Mouse (Mus musculus) NIH3T3 (cell line): ENCODE data around the gene Wscd1.
A peak's percentile ranks its signal among the peaks of the same experiment; 100 is the strongest.
"Not testable (repeated sequence)": the region's sequence is repeated elsewhere in the genome, so short reads cannot be mapped to it uniquely, and the experiment has no call there.

ENCODE experiments used
- DNase-seq: peaks from one replicate; pipeline ENCODE4 v3.0.0-alpha.2; 2012; ENCODE audit warnings: low read depth

Gene Wscd1

DNA sequence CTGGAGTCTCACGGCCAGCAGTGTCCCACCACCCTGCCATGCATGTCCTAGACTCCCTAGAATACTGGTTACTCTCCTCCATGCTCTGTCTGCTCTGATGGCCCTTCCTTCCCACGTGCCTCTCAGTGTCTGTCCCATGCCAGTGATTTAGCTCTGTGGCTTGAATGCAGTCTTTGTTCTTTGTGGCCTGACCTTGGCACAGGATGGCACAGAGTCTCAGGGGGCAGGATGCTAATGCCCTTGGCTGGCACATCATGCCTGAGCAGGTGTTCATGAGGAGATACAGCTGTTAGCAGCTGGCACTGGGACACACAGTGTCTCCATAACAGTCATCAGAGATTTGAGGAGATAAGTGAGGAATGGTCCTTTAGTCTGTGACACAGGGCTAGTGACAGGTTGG lies 20.8 kb downstream of the Wscd1 start:
- DNase-seq, result no peak

DNA sequence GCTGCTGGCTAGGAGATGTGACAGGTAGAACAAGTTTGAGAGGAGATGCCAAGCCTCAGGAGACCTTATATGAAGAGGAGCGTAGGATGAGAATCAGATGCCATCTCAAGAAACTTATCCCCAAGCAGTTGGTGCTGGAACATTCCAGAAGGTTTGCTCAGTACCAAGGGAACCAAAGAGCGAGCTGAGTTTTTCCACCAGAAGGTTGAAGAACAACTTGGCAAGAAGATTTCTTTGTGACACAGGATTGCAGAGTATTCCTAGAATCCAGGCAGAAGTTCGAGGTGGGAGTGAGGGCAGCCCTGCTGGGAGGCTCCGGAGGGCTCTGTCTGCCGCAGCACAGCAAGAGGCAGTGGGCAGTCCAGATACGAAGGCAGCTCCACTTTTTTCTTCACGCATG lies 21.4 kb downstream of the Wscd1 start:
- DNase-seq, result no peak

DNA sequence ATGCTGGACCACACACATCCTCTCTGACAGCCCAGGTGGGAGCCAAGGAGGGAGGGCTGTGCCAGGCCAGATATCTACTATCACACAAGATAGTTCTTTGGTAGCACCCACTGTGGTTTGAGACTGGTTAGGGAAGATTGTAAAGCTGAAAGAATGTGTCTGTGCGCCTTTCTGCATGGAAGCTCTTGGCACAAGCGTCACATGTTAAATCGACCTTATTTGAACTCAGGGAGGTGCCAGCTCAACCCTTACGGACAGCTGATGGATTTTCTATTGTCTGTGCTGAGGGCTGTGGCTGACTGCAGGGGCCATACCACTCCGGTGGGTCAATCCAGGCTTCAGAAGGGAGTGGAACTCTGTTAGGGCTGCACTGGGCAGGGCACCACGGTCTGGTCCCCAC lies 22.3 kb downstream of the Wscd1 start:
- DNase-seq, result no peak

GRCm38 (mm10) chr11:71772802-71773201 lies 23.1 kb downstream of the Wscd1 start:
- DNase-seq, result no peak

DNA sequence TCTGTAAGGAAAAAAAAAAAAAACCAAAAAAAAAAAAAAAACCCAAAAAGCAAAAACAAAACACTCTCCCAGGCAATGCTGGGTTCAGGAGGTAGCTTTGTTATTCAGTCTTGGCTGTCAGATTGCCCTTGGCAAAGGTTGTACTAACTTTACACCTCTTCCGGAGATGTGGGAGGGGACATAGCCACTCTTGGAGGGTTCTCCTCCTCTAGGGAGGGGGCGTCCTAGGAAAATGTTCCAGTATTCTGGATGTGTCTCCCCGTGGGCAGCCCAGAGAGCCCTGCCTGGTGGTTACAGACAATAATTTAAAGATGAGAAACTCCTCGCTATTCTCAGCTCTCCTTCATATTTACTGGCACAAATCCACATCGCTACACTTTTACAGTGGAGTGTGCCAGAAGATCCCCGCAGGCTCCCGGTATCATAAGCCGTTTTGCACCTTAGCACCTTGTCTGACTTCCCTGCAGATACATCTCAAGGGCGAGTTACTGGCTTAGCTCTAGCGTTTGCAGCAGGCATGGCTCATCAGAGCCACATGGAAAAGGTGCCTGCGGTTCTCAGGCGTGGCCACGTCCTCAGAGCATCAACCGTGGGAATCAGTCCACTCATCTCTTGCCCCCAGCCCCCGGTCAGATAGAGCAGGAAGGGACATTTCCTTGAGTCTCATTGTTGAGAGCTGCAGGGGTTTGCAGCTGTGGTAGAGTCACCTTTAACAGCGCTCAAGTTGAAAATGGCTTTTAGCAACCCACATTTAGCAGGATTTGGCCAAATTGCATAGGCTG lies 24.5 kb downstream of the Wscd1 start:
- no peak for DNase-seq

- DNase-seq, result no peak
Observed at GRCm38 (mm10) chr11:71775056-71775455, 25.3 kb downstream of the Wscd1 start.

- no peak for DNase-seq
Observed at GRCm38 (mm10) chr11:71779642-71780041, 29.9 kb downstream of the Wscd1 start.

DNA sequence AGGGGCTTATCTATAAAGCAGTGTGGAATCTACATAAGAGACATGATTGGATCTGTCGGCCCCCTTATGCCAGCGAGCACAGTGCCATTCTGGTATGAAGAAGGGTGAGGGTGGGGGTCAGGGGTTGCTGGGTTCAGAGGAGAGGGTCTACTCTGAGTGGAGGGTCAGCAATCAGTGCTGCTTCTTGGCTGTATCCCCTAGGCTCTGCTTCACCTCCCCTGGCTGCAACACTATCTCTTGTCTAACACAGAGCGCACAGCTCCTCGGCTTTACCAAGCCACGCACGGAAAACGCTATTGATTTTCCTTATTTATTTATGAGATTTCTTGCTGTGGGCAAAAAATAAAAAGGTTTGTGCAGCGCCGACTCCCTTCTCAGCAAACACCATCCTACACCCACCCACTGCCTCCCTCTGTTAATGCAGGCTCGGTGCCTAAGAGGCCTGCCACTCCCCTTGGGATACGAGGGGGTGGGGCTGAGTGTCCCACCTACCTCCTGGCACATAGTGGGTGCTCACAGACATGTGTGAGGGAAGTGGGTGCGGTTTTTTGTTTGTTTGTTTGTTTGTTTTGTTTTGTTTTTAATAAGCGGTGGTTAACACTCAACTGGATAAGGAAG lies 32.1 kb downstream of the Wscd1 start:
- no peak for DNase-seq

DNA sequence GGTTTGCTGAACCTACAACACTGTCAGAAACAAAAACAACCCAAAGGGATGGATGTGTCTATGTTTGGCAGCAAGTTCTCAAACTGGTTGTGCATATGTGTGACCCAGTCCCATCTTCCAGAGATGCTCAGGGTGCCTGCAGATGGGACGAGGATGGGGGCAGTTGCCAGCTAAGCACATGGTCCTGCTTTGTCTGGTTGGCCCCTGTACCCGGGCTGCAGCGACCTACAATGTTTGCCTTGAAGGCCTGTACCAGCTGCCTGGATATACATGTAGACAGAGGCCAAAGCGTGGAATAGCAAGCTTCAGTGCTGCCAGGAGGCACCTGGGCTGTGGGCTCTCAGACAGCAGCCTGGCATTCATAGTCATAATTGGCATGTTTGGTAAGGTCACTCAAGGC lies 35.8 kb downstream of the Wscd1 start:
- no peak for DNase-seq

DNA sequence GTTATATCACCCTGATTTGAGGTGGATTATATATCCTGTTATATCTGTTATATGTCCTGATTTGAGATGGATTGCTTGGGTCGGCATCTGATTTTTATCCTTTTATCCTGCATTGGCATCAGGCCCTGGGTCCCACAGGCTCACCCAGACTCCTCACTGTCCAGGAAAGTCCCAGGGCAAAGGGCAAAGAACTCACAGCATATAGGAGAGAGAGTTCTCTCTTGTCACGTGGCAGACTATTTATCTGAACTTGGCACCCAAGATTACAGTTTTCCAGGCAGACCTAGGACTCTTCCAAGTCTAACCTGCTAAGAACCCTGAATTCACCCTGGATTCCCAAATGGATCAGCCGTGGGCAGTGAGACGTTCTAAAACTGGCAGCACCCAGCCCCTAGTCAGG lies 38.5 kb downstream of the Wscd1 start:
- DNase-seq, result no peak

DNA sequence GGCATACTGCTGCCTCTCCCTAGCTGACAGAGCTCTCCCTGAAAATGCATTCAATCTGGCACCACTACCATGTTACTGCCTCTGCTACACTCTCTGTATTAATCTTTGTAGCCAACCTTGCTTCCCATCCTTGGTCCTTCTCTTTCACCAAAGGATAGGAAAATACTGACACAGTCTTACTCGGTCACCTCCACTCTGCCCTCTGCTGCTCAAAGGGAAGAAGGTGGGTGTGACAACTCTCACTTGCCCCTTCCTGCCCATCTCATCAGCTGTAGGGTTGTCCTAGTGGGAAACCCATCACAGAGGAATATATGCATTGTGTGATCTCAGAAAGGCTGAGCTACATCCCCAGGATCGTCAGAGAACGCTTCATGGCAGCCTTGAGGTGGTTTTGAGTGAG lies 40.5 kb downstream of the Wscd1 start:
- no peak for DNase-seq

DNA sequence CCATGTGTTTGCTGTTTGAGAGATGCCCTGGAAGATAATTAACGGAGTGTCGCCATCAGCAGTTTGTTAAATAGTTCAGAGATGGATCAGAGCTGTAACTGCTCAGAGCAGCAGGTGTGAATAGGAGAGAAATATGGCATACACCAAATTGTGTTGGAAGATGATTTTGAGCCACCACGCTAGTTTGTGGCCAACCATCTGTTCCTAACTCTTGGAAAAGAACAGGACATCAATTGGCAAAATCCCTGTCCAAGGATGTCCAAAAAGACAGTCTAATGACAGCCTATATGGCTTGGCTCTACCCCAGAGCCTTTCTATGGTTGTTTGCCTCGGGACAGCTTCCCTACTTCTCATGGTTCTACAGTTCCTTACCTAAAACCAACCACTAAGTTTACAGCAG lies 49.5 kb downstream of the Wscd1 start:
- DNase-seq, result no peak

DNA sequence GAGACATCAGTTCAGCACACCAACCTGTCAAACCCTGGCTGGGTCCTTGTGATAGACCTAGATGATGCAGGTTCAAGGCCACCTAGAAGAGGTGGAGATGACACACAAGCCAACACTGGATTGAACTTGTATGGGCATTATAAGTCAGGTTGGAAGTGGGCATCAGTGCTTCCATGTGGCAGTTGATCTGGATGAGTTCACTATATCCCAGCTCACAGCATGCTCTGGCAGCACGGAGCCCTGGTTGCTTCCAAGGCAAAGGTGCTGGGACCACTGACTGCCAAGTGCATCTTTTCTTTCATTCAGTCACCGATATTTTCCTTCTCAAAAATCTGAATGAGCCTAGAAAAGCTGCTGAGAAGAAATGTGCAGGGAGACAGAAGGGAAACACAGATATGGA lies 58.8 kb downstream of the Wscd1 start:
- DNase-seq, result no peak

DNA sequence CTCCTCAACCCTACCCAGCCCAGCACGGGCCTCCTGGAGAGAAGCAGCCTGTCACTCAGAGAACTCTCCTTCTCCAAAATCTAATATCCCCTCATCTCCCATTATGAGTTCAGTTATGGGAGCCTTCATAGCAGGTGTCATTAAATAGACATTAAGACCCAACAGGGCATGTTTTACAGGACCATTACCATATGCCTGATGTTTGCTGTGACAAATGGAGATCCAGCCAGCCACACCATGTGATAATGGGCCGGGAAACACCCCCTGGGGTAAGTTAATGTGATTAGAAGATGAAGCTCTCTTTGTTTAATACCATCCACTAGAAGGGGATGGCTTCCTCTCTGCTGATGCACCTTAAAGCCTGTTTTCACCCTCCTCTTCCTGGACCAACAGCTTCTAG lies 62.1 kb downstream of the Wscd1 start:
- DNase-seq, result no peak

- DNase-seq, result peak; percentile 4
Observed at GRCm38 (mm10) chr11:71812921-71813320, 63.2 kb downstream of the Wscd1 start.

GRCm38 (mm10) chr11:71814511-71814910 lies 64.8 kb downstream of the Wscd1 start:
- DNase-seq, result no peak

DNA sequence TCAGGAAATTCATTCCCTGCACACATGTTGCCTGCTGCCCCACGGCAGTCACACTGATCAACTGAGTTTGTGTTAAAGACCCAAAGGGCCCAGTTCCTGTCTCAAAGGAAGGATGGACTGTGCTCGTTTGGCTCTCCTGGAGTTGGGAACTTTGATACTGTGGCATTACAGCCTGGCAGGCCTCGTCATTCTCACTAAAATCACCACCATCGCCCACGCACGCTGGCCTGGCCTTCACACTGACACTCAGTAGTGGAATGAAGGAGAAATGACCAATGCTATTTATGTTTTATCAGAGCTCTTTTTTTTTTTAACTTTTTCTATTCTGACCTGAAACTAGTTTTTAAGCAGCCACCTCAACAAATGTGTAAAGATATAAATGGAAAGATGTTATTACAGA lies 65.6 kb downstream of the Wscd1 start:
- no peak for DNase-seq

DNA sequence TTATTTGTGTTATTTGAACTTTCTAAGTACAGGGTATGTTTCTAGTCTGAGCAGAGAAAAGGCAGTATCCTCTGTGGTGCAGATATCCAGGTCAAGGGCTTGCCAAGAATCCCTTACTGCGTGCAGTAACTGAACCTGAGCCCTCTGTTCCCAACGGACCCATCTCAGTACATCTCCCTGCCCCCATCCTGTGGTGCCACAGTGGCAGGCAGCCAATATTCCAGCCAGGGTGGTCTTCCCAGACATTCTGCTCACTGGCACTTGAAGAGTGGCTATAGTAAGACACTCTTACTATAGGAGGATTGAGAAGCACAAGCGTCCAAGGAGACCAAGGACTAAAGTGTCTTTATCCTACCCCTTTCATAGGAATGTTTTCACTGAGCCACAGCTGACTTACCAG lies 67.2 kb downstream of the Wscd1 start:
- DNase-seq, result no peak

- no peak for DNase-seq
Observed at GRCm38 (mm10) chr11:71817341-71817740, 67.6 kb downstream of the Wscd1 start.

DNA sequence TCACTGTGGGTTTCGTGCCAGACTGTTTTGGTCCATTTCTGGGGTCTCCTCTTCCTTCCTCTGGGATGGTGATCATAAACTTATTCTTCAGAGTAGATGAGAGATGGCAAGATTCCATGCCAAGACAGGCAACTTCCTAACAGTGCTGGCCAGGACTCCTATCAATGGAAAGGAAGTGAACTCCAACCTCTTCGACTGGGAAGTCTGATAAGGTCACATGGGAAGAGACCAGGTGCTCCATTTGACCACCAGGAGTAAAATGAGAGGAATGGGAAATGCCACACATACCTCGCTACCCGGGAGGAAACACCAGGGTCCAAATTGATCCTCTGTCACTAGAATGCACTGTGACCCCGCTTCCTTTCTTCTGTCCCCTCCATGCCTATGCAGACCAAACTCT lies 68.4 kb downstream of the Wscd1 start:
- DNase-seq, result no peak

GRCm38 (mm10) chr11:71819901-71820300 lies 70.2 kb downstream of the Wscd1 start:
- DNase-seq, result no peak

DNA sequence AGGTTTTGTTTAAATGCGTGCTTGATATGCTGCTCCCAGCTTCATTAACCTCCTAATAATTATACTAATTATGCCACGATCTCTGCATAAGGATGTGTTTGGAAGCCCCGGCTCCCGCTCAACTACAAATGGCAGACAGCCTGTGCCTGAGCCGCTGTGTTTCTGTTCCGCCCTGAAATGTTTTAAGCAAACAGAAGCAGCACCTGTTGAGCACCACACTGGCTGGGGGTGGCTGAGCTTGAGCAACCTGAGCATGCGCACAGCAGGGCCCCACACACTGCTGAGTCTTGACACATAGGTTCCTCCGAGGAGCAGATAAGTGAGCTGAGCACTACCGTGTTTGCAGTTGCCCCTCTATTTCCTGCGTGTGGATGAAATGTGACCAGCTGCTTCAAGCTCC lies 71.1 kb downstream of the Wscd1 start:
- no peak for DNase-seq

GRCm38 (mm10) chr11:71821526-71821925 lies 71.8 kb downstream of the Wscd1 start:
- DNase-seq, result not testable (repeated sequence)

DNA sequence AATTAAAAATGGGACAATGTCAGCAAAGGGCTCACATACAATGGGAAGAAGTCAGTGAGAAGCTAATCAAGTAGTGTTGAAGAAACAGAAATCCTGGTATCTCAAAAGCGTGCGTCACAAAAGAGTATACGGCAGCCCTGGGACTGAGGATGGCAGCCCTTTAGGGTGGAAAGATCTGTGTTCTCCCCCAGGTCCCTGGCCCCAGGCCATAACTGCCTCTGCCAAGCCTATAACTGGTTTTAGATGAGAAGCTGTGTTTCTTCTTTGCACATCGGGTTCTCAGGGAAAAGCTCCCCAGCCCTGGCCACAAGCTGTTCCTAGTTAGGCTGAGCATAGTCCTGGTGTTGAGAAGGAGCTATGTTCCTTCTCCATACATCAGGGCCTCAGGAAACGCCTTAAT lies 72.3 kb downstream of the Wscd1 start:
- DNase-seq, result no peak
